Mouse (Mus musculus) spleen, adult 2 months (tissue): ENCODE data around the gene Fam199x. TPM values are rescaled to one million over a fixed set of nuclear protein-coding genes. Genes with fewer than 3 reads are reported as not detected.

Experiments
- DNase-seq, 2 experiments: peaks; one replicate each; pipeline versions ENCODE4 v3.0.0 to v3.0.0-alpha.2; 2012 to 2021; ENCODE audit warnings: low spot score in 2 of 2, low read depth in 1 of 2
- H3K27ac ChIP-seq: fragments of 200-500 bp; 2 replicates; pipeline ENCODE4 v1.5.1; 2012; ENCODE audit warnings: low read length, inconsistent platforms; ENCODE audit not compliant: insufficient read depth
- H3K27me3 ChIP-seq: fragments of 200-500 bp; 2 replicates; pipeline ENCODE4 v1.6.1; 2012; ENCODE audit warnings: mild to moderate bottlenecking, moderate library complexity, low read length, inconsistent platforms; ENCODE audit not compliant: control insufficient read depth, insufficient read depth
- H3K36me3 ChIP-seq: fragments of 200-500 bp; 2 replicates; pipeline ENCODE4 v1.6.1; 2012; ENCODE audit warnings: mild to moderate bottlenecking, low read length, inconsistent platforms; ENCODE audit not compliant: control insufficient read depth, insufficient read depth
- H3K4me1 ChIP-seq: fragments of 200-500 bp; 2 replicates; pipeline ENCODE4 v1.6.1; 2011; ENCODE audit warnings: inconsistent platforms; ENCODE audit not compliant: control insufficient read depth, insufficient read depth, insufficient read length
- H3K4me3 ChIP-seq: fragments of 200-500 bp; 2 replicates; pipeline ENCODE4 v1.5.1; 2011; ENCODE audit warnings: mild to moderate bottlenecking, inconsistent platforms; ENCODE audit not compliant: insufficient read depth, insufficient read length; ENCODE audit errors: extremely low read depth
- CTCF ChIP-seq: fragments of 200-500 bp; IDR thresholded peaks from 2 replicates; pipeline ENCODE4 v1.5.1; 2011; ENCODE audit warnings: mild to moderate bottlenecking, inconsistent platforms; ENCODE audit not compliant: insufficient read depth, insufficient read length, insufficient replicate concordance; ENCODE audit errors: extremely low read depth
- POLR2A ChIP-seq: fragments of 200-500 bp; IDR thresholded peaks from 2 replicates; pipeline ENCODE4 v1.6.1; 2011; ENCODE audit warnings: low read depth, low read length, inconsistent platforms
- WGBS: fragments of 180-500 bp; shearing (Covaris S2); methylation state at CpG from one replicate; pipeline ENCODE4 v1.1.7; 2018; 5-methylcytosine and 5-hydroxymethylcytosine counted together
- polyA plus RNA-seq: library from polyadenylated mRNA; depleted of rRNA; stranded (reverse); fragments of >200 nt; gene quantifications from 2 replicates; pipeline ENCODE4 v1.2.3, GENCODE M21; 2012; rRNA removed

Fam199x gene
- polyA plus RNA-seq, result 0.41 and 0.54 TPM in 2 replicates

DNA sequence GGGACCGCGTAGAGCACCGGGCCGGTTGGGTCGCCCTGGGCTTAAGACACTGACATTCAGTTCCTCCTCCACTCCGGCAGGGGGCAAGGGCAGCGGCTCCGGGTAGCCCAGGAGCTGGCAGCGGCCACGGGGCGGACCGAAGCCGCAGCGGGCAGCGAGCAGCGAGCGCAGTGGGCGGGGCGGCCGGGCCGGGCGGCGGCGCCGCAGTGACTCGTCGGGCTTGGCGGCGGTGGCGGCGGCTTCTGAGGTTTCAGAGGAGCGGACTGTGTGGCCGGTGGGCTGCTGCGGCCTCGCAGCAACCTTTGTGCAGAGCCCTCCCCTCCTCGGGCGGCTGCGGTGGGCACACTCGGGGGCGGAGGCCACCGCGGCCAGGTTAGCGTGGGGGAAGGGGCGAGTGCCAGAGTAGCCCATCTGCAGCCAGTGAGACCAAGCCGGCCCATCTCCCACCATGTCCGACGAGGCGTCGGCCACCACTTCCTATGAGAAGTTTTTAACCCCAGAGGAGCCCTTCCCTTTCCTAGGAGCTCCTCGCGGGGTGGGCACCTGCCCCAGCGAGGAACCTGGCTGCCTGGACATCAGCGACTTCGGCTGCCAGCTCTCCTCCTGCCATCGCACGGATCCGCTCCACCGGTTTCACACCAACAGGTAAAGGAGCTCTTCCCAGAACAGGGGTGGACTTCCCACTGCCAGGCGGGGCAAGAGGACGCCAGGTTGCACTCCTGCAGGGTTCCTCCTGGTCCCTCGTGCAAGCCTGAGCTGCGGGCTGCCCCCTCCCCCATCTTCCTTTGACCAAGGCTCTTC lies at the start of gene Fam199x:
Gene Fam199x (plus strand): TSS at position 170 of the 801 bp plus-strand sequence.
- no peaks in the 10 kb centered on the region for H3K4me1 ChIP-seq
- peak; percentile 49 to 78 for DNase-seq
- no peaks in the 10 kb centered on the region for H3K36me3 ChIP-seq
- TF ChIP-seq POLR2A (no peak), CTCF (peak; percentile 37; the same call in 1 of the 2 replicates)
- H3K4me3 ChIP-seq, result peak within 1 kb of the TSS; percentile 77
- H3K27me3 ChIP-seq, result no peaks in the 10 kb centered on the region
- no peak within 1 kb of the TSS; the same call in 1 of the 2 replicates for H3K27ac ChIP-seq
- 28% methylated on average over 59 of the region's 62 CpGs for WGBS

DNA sequence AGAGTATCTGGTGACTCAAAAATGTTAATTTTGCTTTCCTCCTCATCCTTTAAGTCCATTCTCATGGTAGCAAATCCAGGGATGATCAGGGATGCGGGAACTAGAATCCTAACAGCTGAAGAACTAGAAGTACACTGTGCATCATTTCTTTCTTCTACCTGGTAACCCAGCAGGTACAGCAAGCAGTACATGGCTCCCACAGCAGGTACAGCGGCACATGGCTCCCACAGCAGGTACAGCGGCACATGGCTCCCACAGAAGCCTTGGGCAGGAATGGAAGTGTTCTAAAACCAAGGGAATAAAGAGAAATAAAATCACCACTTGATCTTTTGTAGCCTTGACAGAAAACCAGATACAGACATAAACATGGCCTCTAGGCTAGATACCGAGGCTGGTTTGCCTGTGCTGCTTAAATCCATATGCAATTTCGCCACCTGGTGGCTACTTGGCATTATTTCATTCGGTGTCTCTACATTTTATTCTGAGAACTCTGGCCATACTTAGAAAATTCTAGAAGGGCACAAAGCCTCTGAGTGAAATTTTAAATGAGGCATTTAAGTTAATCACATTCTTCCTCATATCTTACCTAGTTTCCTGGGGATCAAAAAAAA lies 34.2 kb upstream of the Fam199x start:
- Histone ChIP-seq H3K36me3 (no peaks in the 10 kb centered on the region; the same call in 1 of the 2 replicates), H3K4me3 (no peak overlapping the region), H3K4me1 (no peaks in the 10 kb centered on the region), H3K27ac (no peak overlapping the region), H3K27me3 (no peaks in the 10 kb centered on the region)
- TF ChIP-seq POLR2A (no peak), CTCF (peak; percentile 29; the same call in 1 of the 2 replicates)
- peak; percentile 49 to 53 for DNase-seq
- WGBS, result 53% methylated on average over 6 of the region's 6 CpGs

DNA sequence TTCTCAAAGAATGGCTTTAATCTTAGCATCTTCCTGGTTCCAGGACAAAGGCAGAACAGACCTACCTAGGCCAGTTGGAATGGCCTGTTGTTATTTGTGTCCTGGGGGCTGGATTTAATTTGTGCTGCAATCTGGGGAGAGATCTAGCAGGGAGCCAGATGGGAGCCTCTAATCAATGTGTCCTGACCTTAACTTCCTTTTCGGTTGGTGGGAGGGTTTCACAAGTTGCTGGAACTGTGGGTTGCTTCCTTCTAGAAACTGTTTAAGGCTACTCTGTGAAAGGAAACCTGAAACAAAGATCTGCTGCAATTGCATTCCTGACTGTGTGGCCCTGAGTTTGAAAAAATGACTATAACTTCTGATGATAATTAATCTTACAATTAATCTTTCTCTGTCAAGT lies 31.7 kb upstream of the Fam199x start:
- H3K27me3 ChIP-seq, result no peaks in the 10 kb centered on the region
- DNase-seq, result no peak
- WGBS, result 64% methylated on average over 1 of the region's 1 CpGs
- H3K4me3 ChIP-seq, result no peak overlapping the region
- TF ChIP-seq CTCF (no peak), POLR2A (no peak)
- no peaks in the 10 kb centered on the region; the same call in 1 of the 2 replicates for H3K36me3 ChIP-seq
- H3K4me1 ChIP-seq, result no peaks in the 10 kb centered on the region
- H3K27ac ChIP-seq, result no peak overlapping the region

DNA sequence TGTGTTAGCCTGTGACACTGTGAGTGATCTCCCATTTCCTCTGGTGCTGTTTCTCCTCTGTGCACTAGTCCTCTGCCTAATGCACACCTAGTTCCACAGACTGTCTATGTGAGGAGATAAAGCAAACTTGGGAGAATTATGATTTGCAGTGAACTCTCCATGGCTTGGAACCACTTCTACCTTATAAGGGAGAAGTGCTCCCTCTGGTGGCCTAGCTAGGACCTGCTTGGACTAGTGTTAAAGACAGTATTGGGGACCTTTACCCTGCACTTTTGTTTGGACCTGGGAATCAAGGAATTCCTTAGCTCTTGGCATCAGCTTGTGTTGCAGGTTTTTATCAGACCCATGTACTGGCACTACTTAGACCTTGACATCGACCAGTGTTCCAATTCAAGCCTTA lies 30.1 kb upstream of the Fam199x start:
- Histone ChIP-seq H3K36me3 (no peaks in the 10 kb centered on the region), H3K27me3 (no peaks in the 10 kb centered on the region), H3K4me3 (no peak overlapping the region), H3K4me1 (no peaks in the 10 kb centered on the region), H3K27ac (no peak overlapping the region)
- 17% methylated on average over 1 of the region's 1 CpGs for WGBS
- TF ChIP-seq POLR2A, result no peak
- peak; percentile 28; the same call in 1 of the 2 replicates for TF ChIP-seq CTCF
- peak; percentile 15 to 50 for DNase-seq

DNA sequence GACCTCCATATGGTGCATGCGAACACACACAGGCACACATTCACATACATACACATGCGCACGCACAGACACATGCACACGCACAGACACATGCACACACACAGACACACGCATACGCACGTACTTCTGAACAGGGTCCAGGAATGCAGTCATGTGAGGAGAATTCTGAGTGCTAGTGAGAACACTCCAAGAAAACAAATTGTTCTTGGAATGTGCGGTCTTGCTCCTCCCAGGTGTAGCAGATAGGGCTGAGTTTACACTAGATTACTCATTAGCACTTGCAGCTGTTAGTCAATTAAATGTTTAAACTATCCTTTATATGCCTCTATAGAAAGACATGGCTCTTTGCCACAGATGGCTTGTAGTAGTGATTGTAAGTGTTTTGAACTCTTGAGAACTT lies 18.5 kb upstream of the Fam199x start:
- WGBS, result 98% methylated on average over 8 of the region's 8 CpGs
- no peaks in the 10 kb centered on the region for H3K27me3 ChIP-seq
- no peak overlapping the region for H3K27ac ChIP-seq
- no peak overlapping the region for H3K4me3 ChIP-seq
- no peak for DNase-seq
- no peaks in the 10 kb centered on the region for H3K36me3 ChIP-seq
- TF ChIP-seq POLR2A, result no peak
- no peak for TF ChIP-seq CTCF
- H3K4me1 ChIP-seq, result no peaks in the 10 kb centered on the region

DNA sequence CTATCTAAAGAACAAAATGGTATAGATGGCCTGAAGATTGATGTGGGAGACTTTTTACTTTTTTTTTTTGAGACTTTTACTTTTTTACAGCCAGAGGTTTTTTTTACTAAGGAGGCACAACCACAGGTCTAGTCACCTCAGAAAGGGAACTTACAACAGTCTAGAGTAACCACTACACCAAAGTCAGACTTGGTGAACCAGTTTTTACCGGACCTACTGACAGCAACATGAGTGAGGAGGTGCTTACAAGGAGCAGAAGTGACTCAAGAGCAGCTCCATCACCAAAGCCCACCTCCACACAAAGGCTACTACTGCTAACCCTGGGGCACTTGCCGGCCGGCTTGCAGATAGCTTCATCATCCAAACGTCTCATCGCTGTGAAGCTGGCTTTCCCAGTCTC lies 17.7 kb upstream of the Fam199x start:
- H3K4me1 ChIP-seq, result no peaks in the 10 kb centered on the region
- H3K36me3 ChIP-seq, result no peaks in the 10 kb centered on the region
- 87% methylated on average over 5 of the region's 5 CpGs for WGBS
- H3K27me3 ChIP-seq, result no peaks in the 10 kb centered on the region
- TF ChIP-seq CTCF (no peak), POLR2A (no peak)
- no peak for DNase-seq
- no peak overlapping the region for H3K27ac ChIP-seq
- H3K4me3 ChIP-seq, result no peak overlapping the region

DNA sequence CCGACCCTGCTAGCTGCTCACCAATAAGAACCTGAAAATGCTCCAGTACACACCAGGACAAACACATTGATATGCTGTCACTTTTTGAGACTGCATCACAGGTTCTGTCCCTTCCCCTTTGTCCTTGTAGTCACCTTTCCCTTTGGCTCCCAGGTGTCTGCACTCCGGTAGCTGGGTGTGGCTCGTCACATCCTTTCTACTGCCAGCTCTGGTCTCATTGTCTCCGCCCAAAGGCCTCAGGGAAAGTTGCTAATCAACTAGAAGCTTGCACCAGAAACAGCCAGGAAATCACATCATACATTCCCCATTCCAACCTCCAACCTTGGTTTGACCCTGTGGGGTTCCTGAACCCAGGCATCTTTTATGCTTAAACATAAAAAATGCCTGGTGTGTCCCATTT lies 15.1 kb upstream of the Fam199x start:
- no peaks in the 10 kb centered on the region for H3K36me3 ChIP-seq
- WGBS, result 79% methylated on average over 4 of the region's 4 CpGs
- H3K4me1 ChIP-seq, result no peaks in the 10 kb centered on the region
- TF ChIP-seq CTCF, result no peak
- TF ChIP-seq POLR2A, result no peak
- no peak overlapping the region for H3K4me3 ChIP-seq
- DNase-seq, result no peak
- H3K27ac ChIP-seq, result no peak overlapping the region
- H3K27me3 ChIP-seq, result no peaks in the 10 kb centered on the region
